Mouse (Mus musculus) kidney, adult 2 months (tissue): ENCODE data around the gene Tdrd7.

ENCODE experiments used
- CTCF ChIP-seq: fragments of 200-500 bp; conservative IDR thresholded peaks from 2 replicates; pipeline ENCODE4 v1.5.1; 2011; ENCODE audit warnings: low read depth, mild to moderate bottlenecking, control low read depth, low read length, moderate library complexity, mixed read lengths; ENCODE audit not compliant: insufficient read depth, insufficient read length
- POLR2A ChIP-seq: fragments of 200-500 bp; IDR thresholded peaks from one replicate; pipeline ENCODE4 v1.6.1; 2011; ENCODE audit warnings: low read depth, low read length, control low read depth

DNA sequence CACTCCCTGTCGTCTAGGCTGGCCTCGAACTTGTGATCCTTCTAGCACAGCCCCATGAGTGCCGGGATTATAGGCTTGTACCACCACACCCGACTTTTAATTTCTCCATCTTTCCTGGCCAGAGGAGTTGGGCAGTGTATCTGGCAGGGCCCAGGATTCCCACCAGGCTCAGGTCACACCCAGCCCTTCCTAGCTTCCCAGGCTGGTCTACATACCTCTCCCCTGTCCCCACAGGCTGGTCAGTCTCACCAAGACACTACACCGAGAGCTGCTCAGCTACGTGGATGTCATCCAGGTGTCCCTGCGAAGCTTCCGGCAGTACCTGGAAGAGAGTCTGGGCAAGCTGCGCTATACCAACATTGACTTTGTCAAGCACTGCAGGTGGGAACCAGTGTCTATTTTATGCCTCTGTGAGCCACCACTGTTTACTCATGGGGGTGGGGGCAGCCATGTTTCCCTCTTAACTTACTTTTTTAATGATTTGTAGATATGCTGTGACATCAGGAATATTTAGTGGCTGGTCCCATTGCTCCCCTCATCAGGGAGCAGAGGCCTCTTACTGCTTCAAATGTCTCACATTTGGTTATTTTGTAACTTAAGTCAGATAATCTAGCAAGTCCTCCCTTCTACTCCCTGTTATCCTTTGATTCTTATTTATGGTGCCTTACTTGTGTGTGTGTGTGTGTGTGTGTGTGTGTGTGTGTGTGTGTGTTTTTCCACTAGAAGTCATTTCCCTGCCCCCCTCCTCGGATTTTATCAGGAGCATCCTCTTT lies 43.3 kb upstream of the Tdrd7 start:
- TF ChIP-seq CTCF (no peak), POLR2A (no peak)
